Mouse (Mus musculus) C2C12 (cell line): ENCODE results near the gene Tmco4. TPM values are rescaled to one million over a fixed set of nuclear protein-coding genes. Genes with fewer than 3 reads are reported as not detected.

ENCODE experiments used
- H3K27me3 ChIP-seq: one replicate; pipeline ENCODE4 v1.6.1; 2011; ENCODE audit not compliant: control insufficient read depth, insufficient read depth, insufficient read length
- H3K36me3 ChIP-seq: one replicate; pipeline ENCODE4 v1.6.1; 2011; ENCODE audit not compliant: control insufficient read depth, insufficient read depth
- H3K4me3 ChIP-seq: one replicate; pipeline ENCODE4 v1.5.1; 2011; ENCODE audit warnings: mild to moderate bottlenecking, control low read depth; ENCODE audit not compliant: poor library complexity, insufficient read depth, severe bottlenecking
- H3K79me2 ChIP-seq: one replicate; pipeline ENCODE4 v1.6.1; 2011; ENCODE audit not compliant: control insufficient read depth, insufficient read depth
- H3K79me3 ChIP-seq: one replicate; pipeline ENCODE4 v1.6.1; 2011; ENCODE audit warnings: low read depth, control low read depth
- H3ac ChIP-seq: one replicate; pipeline ENCODE3; 2011; ENCODE audit warnings: low read depth; ENCODE audit not compliant: control insufficient read depth, insufficient read length
- CEBPB ChIP-seq: IDR thresholded peaks from one replicate; pipeline ENCODE4 v1.6.1; 2011; ENCODE audit warnings: low read depth, mild to moderate bottlenecking, control low read depth, moderate library complexity
- CTCF ChIP-seq: IDR thresholded peaks from one replicate; pipeline ENCODE4 v1.5.1; 2011; ENCODE audit not compliant: control insufficient read depth, insufficient read depth, insufficient read length
- FOSL1 ChIP-seq: IDR thresholded peaks from one replicate; pipeline ENCODE4 v1.8.0; 2011; ENCODE audit warnings: mild to moderate bottlenecking, low read length; ENCODE audit not compliant: poor library complexity, insufficient read depth, severe bottlenecking
- MAX ChIP-seq: IDR thresholded peaks from one replicate; pipeline ENCODE4 v1.6.1; 2011; ENCODE audit warnings: mild to moderate bottlenecking, control low read depth
- MYOD1 ChIP-seq: IDR thresholded peaks from one replicate; pipeline ENCODE4 v1.6.1; 2011; ENCODE audit warnings: low read depth; ENCODE audit not compliant: control insufficient read depth, insufficient read length
- MYOG ChIP-seq: IDR thresholded peaks from one replicate; pipeline ENCODE4 v1.6.1; 2011; ENCODE audit not compliant: control insufficient read depth, insufficient read length; ENCODE audit errors: extremely low read depth
- USF1 ChIP-seq: IDR thresholded peaks from one replicate; pipeline ENCODE4 v1.6.1; 2011; ENCODE audit warnings: low read depth, mild to moderate bottlenecking, control low read depth, moderate library complexity
- long read RNA-seq, 2 experiments: library from polyadenylated mRNA; unstranded; transcript quantifications; one replicate each; pipeline ENCODE4 v2.0.0; 2019 to 2020
- polyA plus RNA-seq: library from polyadenylated mRNA; unstranded; fragments of >200 nt; fragmentation: generic; extraction: Trizol; gene quantifications from one replicate; pipeline ENCODE4 v1.2.1, GENCODE M21; 2012; ENCODE audit warnings: missing spikeins

Gene Tmco4
- polyA plus RNA-seq = 1.8 TPM
- long read RNA-seq, experiment 1, partial matches to known transcripts = 0 of 2 reads
- long read RNA-seq, experiment 1, other reads (novel, unspliced or antisense) = 2 of 2 reads
- long read RNA-seq, experiment 2, partial matches to known transcripts = 1 of 6 reads
- long read RNA-seq, experiment 2, other reads (novel, unspliced or antisense) = 5 of 6 reads

DNA sequence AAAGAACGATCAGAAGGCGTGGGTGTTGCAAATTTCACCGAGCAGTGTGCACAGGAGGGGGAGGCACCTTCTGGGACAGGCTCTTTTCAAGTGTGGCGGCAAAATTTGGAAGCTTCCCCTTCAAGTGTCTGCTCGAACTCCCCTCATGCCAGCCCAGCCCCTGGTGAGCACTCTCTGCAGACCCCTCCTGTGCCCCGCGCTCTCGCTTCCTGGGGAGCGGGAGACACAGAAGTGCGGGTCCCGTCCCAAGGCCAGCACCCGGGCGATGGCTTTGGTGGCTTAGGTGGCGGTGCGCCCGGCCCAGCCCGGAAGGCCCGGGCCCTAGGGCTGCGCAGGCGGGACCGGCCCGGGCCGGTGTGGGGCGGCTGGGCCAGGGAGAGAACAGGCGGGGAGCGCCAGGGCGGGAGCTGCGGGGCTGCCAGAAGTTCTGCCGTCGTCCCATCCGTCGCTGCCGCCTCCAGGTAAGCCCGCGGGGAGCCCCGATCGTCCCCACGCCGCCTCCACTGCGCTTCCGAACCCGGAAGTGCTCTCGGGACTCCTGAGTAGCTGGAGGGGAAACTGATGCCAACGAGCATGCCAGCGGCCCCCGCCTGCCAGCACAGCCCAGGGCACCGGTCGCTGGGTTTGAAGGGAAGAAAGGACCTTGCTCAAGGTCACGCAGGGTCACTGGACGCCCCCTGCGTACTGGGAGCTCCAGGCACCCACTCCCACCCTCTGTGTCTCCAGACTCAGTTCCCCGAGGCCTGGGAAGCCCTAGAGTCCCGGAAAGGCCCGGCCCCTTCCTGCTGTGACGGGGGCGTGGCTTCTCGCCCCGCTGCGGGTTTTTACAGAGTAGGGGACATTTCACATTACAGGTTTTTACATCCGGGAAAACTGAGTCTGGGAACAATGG lies at the start of gene Tmco4:
Gene Tmco4 (plus strand): TSS at position 62 of the 892 bp plus-strand sequence.
- TF ChIP-seq MYOD1 (no peak), USF1 (no peak), MAX (no peak), MYOG (no peak), CTCF (no peak), FOSL1 (no peak), CEBPB (no peak)
- H3K79me2 ChIP-seq = no peaks in the 10 kb centered on the region
- no peaks in the 10 kb centered on the region for H3K36me3 ChIP-seq
- H3ac ChIP-seq = peak within 1 kb of the TSS; percentile 97
- H3K79me3 ChIP-seq = no peaks in the 10 kb centered on the region
- no peaks in the 10 kb centered on the region for H3K27me3 ChIP-seq
- peak within 1 kb of the TSS; percentile 43 for H3K4me3 ChIP-seq

- no peaks in the 10 kb centered on the region for H3K79me2 ChIP-seq
- no peak for TF ChIP-seq CEBPB
- TF ChIP-seq MYOG = no peak
- TF ChIP-seq FOSL1 = no peak
- no peak for TF ChIP-seq CTCF
- TF ChIP-seq MYOD1 = no peak
- H3K36me3 ChIP-seq = no peaks in the 10 kb centered on the region
Measured at GRCm38 (mm10) chr4:138925561-138925960, 47.1 kb upstream of the Tmco4 start.

DNA sequence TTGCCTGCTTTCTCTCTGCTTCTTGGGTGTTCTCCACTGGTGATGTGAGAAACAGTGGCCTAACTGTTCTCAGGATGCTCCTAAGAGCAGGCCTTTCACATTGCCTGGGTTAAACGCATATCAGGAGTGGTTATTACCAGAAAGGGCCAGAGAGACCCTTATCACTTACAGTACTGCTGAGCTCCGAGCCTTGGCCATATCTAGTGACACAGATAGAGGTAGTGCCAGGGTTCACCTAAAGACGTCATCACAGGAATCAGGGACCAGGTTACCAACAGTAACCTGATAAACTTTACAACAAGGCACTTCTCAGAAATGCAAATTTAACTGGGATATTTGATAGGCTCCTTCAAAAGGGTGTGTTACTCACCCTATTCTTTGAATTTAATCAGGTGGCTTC lies 38.8 kb upstream of the Tmco4 start:
- TF ChIP-seq CTCF = no peak
- no peak for TF ChIP-seq MYOG
- no peak for TF ChIP-seq MYOD1
- TF ChIP-seq FOSL1 = no peak
- TF ChIP-seq USF1 = no peak
- TF ChIP-seq CEBPB = no peak
- no peak for TF ChIP-seq MAX

More at GRCm38 (mm10) chr4:138925561-138925960, 47.1 kb upstream of the Tmco4 start:
- Histone ChIP-seq H3K27me3 (peaks cover 20% of the 10 kb centered on the region), H3K79me3 (no peaks in the 10 kb centered on the region), H3ac (no peak overlapping the region), H3K4me3 (no peak overlapping the region)

DNA sequence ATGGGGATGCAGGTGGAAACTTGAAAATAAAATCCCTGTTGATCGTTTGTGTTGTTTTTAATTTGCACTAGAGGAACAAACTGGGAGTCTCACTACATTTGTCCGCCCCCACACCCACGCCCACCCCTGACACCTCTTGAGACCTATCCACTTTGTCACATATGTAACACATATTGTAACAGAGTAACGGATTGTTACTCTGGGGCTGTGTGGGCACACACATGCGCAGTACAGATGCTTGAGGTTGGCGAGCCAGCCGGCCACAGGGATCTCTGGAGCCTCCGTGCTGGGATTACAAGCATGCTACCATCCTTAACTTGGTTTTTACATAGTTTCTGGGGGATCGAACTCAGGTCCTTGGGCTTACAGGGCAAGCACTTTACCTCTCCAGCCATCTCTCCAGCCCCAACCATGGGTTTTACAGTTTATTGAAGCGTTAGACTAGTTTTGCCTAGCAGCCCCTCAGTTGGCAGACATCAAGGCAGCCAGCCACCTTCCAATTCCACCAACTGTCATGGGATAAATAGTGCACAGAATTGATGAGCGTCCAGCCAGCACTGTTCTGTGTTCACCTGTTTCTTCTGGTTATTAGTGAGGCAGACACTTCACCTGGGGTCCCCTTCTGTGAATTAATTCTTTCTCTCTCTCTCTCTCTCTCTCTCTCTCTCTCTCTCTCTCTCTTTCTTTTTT lies 38.1 kb upstream of the Tmco4 start:
- Histone ChIP-seq H3ac (no peak overlapping the region), H3K27me3 (peaks cover 12% of the 10 kb centered on the region), H3K4me3 (no peak overlapping the region), H3K79me2 (no peaks in the 10 kb centered on the region), H3K36me3 (no peaks in the 10 kb centered on the region), H3K79me3 (no peaks in the 10 kb centered on the region)
- TF ChIP-seq FOSL1 (no peak), MYOG (no peak), CTCF (no peak), MAX (no peak), USF1 (no peak), MYOD1 (no peak), CEBPB (no peak)

More for the DNA sequence above, 38.8 kb upstream of the Tmco4 start:
- Histone ChIP-seq H3ac (no peak overlapping the region), H3K36me3 (no peaks in the 10 kb centered on the region), H3K79me2 (no peaks in the 10 kb centered on the region), H3K4me3 (no peak overlapping the region), H3K79me3 (no peaks in the 10 kb centered on the region), H3K27me3 (peaks cover 12% of the 10 kb centered on the region)

DNA sequence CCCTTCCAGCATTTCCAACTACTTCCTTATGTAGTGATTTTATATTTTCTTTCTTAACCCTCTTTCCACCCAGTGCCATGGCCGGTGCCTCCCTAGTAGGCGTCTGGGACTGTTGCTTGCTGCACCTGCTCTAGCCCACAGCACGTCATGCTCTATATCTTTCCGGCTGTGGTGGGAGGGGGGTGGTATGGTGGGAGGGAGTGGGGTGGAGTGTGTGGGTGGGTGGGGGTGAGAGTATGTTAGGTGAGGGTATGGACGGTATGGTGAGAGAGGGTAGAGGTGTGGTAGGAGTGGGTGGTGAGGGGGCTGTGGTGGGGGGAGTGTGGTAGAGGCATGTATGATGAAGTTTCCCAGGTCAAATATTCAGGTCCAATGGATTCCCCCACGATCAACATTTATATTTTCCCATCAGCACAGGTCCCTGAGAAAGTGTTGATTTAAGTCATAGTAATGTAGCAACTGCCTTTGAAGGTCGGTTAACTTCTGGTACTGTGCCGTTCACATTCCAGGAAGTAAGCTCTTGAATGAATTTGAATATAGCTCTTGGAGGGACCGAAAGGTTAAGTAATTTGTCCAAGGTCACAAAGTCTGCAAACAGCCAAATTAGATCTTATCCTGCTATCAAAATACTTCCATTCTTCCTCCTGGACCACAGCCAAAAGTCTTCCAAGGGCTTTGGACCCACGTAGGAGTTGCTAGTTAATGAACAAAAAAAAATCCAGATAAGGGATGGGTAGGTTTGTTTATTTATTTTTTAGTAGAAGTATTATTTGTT lies 34.0 kb upstream of the Tmco4 start:
- Histone ChIP-seq H3K27me3 (peaks cover 12% of the 10 kb centered on the region), H3K36me3 (no peaks in the 10 kb centered on the region), H3K79me3 (no peaks in the 10 kb centered on the region), H3K4me3 (no peak overlapping the region), H3K79me2 (no peaks in the 10 kb centered on the region), H3ac (no peak overlapping the region)
- no peak for TF ChIP-seq CTCF
- no peak for TF ChIP-seq USF1
- no peak for TF ChIP-seq CEBPB
- TF ChIP-seq MYOD1 = no peak
- no peak for TF ChIP-seq FOSL1
- no peak for TF ChIP-seq MYOG
- TF ChIP-seq MAX = no peak
